Mouse (Mus musculus): ENCODE measurements around the gene Sfi1.
"Not testable (repeated sequence)": the region's sequence is repeated elsewhere in the genome, so short reads cannot be mapped to it uniquely, and the experiment has no call there.

- TF ChIP-seq EP300, CTCF (IDR thresholded peaks at IDR 0.05; ENCODE audit: low read depth): not testable (repeated sequence)
Observed at GRCm38 (mm10) chr11:3129276-3129675, 64.0 kb downstream of the Sfi1 start.
